Mouse (Mus musculus) adrenal gland, adult 18-20 months (tissue): ENCODE measurements around the gene Col9a3. TPM values are rescaled to one million over a fixed set of nuclear protein-coding genes. Genes with fewer than 3 reads are reported as not detected.

Experiments used
- DNase-seq, 2 experiments: peaks; one replicate each; pipeline ENCODE4 v3.0.0; 2021 to 2022; ENCODE audit warnings: low spot score in 2 of 2
- total RNA-seq, 2 experiments: library from RNA; stranded (reverse); gene quantifications; 1 replicate in 1 of 2; 2 replicates in 1 of 2; pipeline ENCODE4 v1.2.3; 2021

Gene Col9a3
- total RNA-seq, 2 experiments from 2014 or later: 0.17 to 0.38 TPM

DNA sequence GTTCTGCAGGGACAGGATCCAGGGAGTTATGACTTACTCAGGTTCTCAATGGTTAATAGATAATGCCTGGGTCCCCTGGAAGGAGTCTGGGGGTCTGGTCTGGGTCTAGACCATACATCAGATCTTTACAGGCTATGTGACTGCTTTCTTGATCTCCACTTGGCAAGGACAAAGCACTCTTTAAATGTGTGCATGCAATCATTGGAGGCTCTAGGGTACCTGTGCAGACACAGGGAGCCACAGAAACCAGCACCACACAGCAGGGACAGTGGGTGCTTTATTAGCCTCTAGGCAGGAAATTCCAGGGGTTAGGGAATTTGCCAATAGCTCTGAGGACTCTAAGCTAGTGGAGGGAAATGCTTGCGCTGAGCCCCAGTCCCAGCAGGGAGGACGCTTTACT, 14.3 kb downstream of the Col9a3 start:
- no peak for DNase-seq

DNA sequence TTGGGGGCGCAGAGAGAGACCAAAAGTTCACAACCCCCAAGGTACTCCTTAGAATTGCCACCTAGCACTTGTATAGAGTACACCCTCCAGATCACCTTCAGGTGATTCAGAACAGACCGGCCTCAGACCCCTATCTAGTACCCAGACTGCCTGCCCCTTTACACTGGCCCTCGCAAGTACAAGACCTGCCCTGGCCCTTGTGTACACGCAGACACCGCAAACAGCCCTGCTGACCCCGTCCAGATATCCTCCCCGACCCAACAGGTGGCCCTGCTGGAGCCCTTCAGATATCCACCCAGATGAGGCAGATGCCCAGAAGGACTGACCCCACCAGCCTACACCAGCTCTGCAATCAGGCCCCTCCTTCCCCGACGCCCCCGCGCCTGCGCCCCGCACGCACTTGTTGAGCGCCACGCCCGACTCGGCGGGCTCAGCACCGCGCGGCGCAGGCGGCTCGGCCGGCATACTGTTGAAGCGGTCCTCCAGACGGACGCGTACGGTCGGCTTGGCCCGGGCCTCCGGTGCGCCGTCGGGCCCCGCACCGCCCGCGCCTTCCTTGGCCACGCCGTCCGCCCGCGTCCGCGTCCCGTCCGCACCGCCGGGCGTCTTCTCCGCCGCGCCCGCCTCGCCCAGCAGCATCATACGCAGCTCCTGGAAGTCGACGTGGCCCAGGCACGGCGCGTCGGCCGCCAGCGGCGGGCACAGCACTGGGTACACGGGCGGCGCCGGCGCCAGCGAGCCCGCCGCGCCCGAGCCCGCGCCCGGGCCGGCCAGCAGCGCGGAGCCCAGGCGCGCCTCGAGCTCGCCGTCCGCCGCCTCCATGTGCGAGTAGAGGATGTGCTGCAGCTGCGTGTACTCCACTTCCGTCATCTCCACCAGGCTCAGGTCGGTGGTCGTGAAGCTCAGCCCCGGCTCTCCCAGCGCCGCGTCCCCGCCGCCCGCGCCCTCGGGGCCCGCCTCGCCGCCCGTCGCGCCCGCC, 44.3 kb downstream of the Col9a3 start:
- DNase-seq: no peak

DNA sequence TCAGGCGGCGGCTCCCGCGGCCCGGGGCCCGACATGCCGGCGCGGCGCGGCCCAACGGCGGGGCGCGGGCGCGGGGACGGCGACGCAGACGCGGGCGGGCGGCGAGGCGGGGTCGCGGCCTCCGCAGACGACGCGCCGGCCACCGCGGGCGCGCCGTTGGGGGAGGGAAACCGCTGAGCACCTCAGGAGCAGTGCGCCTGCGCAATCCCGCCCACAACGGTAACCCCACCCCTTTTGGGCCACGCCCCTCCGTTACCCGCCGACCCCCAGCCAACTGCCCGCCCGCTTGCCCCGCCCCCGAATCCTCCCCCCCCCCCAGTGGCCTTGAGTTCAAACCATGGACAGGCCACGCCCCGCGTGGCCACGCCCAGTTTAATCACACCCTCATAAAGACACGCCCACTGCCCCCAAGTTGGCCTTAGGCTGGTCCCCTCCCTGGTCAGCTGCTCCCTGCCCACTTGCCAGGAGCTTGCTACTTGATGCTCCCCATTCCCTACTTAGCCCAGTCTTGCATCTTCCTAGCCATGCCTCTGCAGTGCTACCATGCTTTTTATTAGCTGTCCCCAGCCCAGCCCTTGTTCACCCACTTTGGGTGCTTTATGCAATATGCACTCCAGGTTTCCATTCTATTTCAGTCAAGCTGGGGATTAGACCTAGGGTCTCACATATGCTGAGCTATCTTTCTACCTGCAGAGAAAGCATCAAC, 45.1 kb downstream of the Col9a3 start, which contains the start of gene Tcfl5:
Tcfl5 (minus strand) TSS at position 154 of the 706 bp plus-strand sequence.
- DNase-seq: no peak

DNA sequence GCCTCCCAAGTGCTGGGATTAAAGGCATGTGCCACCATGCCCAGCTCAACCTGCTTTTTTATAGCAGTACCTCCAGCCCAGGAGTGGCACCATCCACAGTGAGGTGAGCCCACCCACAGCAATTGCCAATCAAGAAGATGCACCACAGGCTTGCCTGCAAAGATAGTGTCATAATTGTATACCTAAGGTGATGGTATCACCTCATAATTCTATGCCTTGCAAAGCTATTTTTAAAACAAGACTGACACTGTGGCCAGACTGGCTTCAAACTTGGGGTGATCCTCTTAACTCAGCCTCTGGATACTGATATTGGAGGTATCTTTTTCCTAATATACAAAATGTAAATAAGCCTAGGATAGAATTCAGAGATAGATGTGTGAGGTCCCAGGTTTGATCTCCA, 46.0 kb downstream of the Col9a3 start:
- DNase-seq: no peak

DNA sequence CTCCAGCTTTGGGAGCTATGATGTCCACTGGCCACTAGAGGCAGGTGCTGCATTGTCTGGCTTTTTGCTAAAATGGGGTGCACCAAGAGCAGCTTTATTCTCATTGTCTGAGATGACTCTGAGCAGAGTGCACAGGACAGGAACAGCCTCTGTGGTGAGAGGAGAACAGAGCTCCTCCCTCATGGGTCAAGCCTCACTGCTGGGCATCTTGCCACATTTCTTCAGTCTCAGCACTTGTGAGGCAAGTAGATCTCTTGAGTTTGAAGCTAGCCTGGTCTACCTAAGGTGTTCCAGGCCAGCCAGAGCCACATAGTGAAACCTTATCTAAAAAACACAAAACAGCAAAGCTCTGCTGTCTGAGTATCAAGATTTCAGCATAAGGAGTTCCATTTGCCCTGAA, 49.3 kb downstream of the Col9a3 start:
- no peak for DNase-seq

DNA sequence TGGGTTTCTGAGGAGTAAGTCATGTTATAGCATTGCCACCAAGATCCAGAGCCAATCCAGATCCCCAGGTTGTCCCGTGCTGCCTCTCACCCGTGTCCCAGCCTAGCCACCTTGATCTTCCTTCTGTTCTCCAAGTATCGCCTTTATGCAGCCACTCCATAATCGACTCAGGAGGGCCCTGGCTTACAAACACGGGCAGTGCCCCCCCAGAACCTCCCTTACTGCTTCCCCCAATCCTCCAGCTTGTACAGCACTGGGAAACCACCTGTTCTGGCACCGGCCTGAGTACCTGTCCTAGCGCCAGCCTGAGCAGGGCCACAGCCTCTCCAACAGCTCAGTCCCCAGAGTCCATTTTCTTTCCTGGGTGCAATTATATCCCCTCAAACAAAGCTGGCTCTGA, 57.1 kb downstream of the Col9a3 start:
- no peak for DNase-seq

DNA sequence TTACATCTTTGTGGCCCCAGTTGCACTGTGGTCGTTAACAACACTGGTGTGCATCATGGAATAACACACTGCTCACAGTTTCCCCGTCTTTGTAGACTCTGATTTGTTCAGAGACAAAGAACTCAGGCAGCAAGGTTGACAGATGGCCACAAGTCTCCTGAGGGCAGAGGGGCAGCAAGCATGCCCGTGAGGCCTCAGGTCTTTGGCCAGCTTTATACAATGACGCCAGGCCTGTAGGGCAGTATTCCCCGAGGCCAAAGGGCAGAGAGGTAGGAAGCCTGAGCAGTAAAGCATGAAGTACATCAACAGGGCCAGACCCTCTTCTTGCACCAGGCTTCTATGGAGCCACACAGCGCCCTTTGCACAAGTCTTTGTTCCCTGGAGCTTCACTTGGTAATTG, 57.6 kb downstream of the Col9a3 start:
- DNase-seq: no peak

DNA sequence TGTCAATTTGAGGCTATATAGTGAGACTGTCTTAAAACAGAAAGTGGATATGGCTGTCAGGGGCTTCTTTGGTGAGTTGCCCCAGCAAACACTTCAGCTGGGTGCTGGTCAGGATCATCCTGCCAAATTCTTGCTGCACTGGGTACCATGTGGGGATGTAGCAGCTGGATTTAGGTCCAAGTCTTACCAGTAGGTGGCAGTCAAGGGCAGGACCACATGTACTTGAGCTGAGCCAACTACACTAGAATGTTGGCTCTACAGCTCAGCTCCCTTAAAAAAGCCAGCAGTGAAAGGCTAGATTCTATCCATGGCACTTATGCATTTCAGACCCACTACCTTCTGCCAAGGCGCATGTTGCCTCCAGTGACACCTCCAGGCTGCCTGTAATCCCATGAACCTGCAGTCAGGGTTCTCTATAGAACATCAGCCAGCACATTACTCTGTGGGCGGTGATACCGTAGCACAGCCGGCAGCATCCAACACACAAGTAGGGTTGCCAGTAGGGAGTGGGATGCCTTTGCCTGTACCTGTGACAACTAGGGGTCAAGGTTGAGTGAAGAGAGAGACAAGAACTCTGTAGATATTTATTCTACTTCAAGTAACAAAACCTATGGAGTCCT, 59.9 kb downstream of the Col9a3 start:
- peak; percentile 61 to 63 for DNase-seq

DNA sequence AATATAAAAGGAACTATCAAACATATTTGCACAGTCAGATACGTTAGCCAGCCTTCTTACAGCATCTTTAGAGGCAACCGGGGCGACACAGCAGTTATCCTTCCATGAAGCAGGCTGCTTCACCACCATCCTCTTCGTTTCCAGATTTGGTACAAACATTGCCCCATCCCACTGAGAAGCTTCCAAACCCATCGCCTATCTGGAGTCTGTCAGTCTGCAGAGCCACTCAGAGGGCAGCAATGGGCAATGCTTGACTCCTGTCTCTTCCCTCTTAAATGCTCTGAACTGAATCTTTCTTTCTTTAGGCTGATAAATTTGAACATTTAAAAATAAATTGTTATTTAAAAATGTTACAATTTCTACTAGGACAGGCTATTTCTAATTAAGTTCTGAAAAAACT, 60.8 kb downstream of the Col9a3 start:
- no peak for DNase-seq

DNA sequence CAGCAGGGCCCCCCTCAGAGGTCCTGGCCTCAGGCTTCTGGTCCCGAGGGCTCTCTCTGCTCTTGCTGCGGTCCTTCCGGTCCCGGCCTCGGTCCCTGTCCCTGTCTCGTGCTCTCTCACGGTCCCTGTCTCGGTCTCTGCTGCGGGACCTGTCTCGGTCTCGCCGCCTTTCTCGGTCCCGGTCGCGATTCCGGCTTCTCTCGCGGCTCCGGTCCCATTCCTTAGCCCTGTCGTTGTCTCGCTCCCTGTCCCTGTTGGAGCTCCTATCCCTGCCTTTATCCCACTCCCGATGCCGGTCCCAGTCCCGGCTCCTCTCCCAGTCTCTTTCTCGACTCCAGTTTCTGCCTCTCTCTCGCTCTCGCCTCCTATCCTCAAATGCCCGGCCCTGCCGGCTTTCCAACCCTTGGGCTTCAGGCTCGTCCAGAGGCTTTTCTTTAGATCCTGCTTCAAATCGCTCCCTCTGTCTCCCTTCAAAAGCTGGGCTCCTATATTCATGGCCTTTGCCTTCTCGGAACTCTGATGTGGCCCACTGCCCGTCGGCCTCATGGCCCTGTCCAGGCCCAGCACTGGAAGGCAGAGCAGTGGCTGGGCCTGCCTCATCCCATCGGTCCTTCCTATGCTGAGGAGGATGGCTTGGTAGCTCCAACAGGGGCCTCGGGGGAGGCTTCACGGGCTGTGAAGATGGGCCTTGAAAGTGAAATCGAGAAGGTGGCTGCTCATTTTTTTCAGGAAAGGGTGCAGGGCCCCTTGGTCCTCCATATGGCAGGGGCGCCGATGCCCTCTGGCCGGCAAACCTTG, 62.0 kb downstream of the Col9a3 start:
- DNase-seq: no peak

DNA sequence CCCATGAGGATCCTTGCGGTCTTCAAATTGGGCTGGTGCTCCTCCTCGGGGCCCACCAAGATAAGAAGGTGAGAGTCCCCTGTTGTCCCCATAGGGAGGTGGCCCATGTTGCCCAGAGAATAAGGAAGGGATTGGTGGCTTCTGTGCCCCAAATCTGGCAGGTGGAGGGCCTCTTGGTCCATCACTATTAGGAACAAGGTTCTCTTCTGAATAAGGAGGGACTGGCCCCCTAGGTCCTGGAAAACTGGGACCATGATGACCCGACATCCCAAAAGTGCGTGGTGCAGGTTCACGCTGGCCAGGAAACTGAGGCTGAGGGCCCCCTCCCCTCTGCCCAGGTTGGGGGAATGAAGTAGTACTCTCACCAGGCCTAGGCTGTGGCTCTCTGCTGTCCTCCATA, 62.9 kb downstream of the Col9a3 start:
- DNase-seq: no peak

DNA sequence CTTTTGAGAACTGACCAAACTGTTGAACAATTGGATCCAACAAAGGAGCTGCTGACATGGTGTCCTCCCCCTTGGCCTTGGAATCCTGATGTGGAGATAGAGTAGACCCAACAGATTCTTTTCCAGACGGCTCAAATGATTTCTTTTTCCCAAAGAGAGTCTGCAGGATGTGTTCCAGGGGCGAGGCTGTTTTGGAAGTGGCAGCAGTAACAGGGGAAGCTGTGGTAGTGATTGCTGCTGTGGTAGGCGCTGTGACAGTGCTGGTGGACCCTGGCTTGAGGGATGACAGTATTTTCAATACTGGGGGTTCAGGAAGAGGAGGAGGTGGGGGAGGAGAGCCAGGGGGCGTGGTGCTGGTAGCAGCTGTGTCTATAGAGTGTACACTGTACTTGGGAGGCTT, 64.4 kb downstream of the Col9a3 start:
- DNase-seq: no peak

Other genes with a start within 250 kb of the Col9a3 start
- 1 to 10 TPM; 1.9 to 2.7 TPM for gene Slco4a1, start 141.5 kb upstream of the Col9a3 start, total RNA-seq
- not detected for gene Ntsr1, start 97.8 kb upstream of the Col9a3 start, total RNA-seq
- 10 to 100 TPM; 14.5 to 17.2 TPM for gene Mrgbp, start 16.5 kb upstream of the Col9a3 start, total RNA-seq
- 10 to 100 TPM; 36.6 to 46.6 TPM for gene Ogfr, start 8.5 kb upstream of the Col9a3 start, total RNA-seq
- not detected for gene Tcfl5, start 44.9 kb downstream of the Col9a3 start, total RNA-seq
- gene Dido1, start 112.2 kb downstream of the Col9a3 start, total RNA-seq: 10 to 100 TPM; 36.7 to 38.3 TPM
- gene Gid8, start 112.3 kb downstream of the Col9a3 start, total RNA-seq: 10 to 100 TPM; 50.0 to 60.2 TPM
- gene Slc17a9, start 127.5 kb downstream of the Col9a3 start, total RNA-seq: 1 to 10 TPM; 1.5 TPM
- gene Bhlhe23, start 179.1 kb downstream of the Col9a3 start, total RNA-seq: not detected